Mouse (Mus musculus): ENCODE data around the gene Kif19a.
A peak's percentile ranks its signal among the peaks of the same experiment; 100 is the strongest.

Gene Kif19a

GRCm38 (mm10) chr11:114807025-114807424, 41.8 kb downstream of the Kif19a start:
- DNase-seq (ENCODE audit: low spot score in 2 of 2) = no peak

DNA sequence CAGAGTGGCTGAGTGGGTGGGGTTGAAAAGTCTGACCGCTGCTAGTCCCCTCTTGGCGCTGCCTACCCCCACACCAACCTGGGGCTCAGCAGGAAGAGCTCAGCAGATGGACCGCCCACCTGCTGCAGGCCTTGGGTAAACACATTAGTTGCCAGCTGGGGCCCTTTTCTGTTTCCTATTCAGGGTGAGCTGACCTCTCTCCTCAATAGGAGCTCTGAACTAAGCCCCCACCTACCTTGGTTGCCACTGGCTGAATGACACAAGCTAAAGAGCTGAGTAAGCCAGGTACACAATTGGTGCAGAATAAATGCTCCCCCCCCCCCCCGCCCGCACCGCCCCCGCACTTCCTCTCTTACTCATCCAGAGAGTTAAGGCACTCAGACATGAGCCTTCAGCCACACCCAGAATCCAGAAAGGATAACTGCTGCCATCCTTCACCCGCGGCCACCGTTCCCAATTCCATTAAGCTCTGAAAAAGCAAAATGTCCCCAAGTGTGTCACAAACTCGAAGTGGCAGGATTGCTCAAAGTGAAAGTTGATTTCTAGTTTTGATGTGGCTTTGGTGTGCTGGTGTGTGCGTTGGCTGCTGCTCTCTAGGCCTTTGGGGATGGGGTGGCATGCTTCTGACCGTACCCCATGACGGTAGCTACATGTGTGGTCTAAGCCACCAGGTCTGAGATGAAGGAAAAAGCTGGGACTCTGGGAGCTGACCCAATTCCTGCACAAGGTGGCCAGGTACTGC, 42.7 kb downstream of the Kif19a start:
- no peak for DNase-seq (ENCODE audit: low spot score in 2 of 2)

- no peak for DNase-seq (ENCODE audit: low spot score in 2 of 2)
Measured at GRCm38 (mm10) chr11:114809371-114809770, 44.2 kb downstream of the Kif19a start.

GRCm38 (mm10) chr11:114810344-114810743, 45.2 kb downstream of the Kif19a start:
- DNase-seq (ENCODE audit: low spot score in 2 of 2) = no peak

- peak; percentile 93 to 97 for DNase-seq (ENCODE audit: low spot score in 2 of 2)
Measured at GRCm38 (mm10) chr11:114812731-114813240, 47.6 kb downstream of the Kif19a start.

DNA sequence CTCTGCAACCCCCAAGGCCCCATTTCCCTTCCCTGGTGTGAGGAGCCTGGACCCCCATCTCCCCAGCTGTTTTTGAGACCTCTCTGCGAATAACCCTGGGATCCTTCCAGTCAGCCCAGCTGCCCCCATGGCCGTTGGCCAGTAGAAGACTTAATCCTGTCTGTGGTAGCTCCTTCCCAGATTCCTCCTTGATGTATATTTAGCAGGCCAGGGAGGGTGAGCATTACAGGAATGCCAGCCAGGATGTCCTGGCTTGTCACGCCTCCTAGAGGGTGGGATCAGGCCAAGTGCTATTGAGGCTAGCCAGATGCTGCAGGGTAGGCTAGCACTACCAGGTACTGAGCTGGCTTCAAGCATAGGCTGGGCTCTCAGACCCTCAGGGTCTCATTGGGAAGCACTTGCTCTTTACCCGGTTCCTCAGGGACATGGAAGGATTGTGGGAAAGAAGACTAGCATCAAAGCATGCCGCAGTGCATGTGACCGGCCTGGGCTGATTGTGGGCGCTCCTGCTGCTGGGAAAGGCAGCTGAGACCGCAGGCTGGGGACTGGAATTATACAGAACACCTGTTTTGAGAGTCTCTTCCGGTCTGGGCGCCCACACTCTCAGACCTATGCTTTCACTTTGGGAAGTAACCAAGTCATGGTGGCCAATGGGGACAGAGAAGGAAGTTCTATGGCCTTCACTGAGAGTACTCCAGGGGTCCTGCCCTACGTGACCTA, 49.8 kb downstream of the Kif19a start:
- no peak for DNase-seq (ENCODE audit: low spot score in 2 of 2)

GRCm38 (mm10) chr11:114816934-114817333, 51.7 kb downstream of the Kif19a start:
- no peak for DNase-seq (ENCODE audit: low spot score in 2 of 2)

DNA sequence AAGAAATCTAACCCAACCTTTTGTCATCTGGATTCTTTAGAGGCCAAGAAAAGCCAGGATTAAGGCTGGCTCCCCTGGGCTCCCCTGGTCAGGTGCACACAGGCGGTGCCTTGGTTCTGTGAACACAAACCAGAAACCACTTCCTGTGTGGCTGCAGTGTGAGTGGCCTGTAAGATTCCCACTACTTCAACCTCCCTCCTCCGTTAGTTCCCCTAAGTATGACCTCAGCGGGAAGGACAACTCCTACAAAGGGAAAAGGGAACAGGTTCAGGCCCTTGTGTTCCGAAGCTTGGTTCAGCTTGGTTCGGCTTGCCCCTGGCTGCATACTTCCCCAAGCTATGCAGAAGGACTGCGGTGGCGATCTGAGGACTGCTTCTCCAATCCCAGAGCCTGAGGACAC, 53.0 kb downstream of the Kif19a start:
- no peak for DNase-seq (ENCODE audit: low spot score in 2 of 2)

GRCm38 (mm10) chr11:114819110-114819509, 53.9 kb downstream of the Kif19a start:
- no peak for DNase-seq (ENCODE audit: low spot score in 2 of 2)

- DNase-seq (ENCODE audit: low spot score in 2 of 2) = no peak
Measured at GRCm38 (mm10) chr11:114820444-114820843, 55.3 kb downstream of the Kif19a start.

- DNase-seq (ENCODE audit: low spot score in 2 of 2) = no peak
Measured at GRCm38 (mm10) chr11:114821325-114821724, 56.1 kb downstream of the Kif19a start.

DNA sequence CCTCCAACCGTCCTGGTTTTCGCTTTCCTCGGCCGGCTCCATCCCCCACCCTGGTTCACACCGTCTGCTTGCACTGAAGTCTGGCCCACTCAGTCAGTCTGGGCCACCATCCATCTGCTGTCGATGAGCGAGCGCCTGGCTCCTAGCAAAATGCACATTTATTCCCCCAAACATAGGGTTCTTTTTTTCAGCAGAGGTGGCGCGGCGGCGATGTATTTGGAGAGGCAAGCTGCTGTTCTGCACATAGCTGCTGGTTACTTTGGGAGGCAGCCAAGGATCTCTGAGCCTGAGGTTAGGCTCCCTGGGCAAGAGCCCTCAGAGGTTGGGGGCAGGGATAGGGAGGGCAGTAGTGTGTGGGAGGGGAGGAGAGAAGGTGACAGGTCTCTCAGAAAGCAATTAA, 57.5 kb downstream of the Kif19a start:
- DNase-seq (ENCODE audit: low spot score in 2 of 2) = peak in 1 of 2 experiments; percentile 68

DNA sequence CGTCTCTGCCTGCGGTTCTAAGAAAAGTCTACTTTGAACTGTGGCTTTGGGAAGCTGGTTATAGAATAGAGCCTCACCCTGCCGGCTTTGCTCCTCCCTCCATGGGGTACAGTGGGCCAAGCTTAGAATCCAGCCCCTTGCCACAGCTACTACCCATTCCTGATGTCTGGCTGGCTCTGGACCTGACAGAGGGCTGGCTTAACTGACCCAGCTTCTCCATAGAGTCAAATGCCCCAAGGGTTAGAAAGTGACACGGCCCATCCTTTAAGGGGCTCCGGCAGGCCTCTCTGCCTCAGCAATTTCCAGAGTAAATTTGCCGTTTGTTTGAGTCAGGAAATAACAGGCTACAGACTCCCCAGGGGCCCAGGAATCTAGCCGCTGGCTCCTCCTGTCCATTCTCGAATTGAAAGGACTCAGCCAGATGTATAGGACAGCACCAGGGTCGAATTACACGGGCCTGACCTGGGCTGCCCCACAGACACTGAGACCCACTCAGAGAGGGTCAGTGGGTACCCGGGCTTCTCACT, 58.1 kb downstream of the Kif19a start:
- no peak for DNase-seq (ENCODE audit: low spot score in 2 of 2)

- no peak for DNase-seq (ENCODE audit: low spot score in 2 of 2)
Measured at GRCm38 (mm10) chr11:114826686-114827085, 61.5 kb downstream of the Kif19a start.

GRCm38 (mm10) chr11:114829499-114830432, 64.6 kb downstream of the Kif19a start:
- peak in 1 of 2 experiments; percentile 37 for DNase-seq (ENCODE audit: low spot score in 2 of 2)

- no peak for DNase-seq (ENCODE audit: low spot score in 2 of 2)
Measured at GRCm38 (mm10) chr11:114830433-114830773, 65.2 kb downstream of the Kif19a start.

GRCm38 (mm10) chr11:114833166-114833565, 68.0 kb downstream of the Kif19a start:
- no peak for DNase-seq (ENCODE audit: low spot score in 2 of 2)

All from cerebellum, postnatal 4 days (tissue).